Mouse (Mus musculus): ENCODE measurements around the gene D430041D05Rik.

DNA sequence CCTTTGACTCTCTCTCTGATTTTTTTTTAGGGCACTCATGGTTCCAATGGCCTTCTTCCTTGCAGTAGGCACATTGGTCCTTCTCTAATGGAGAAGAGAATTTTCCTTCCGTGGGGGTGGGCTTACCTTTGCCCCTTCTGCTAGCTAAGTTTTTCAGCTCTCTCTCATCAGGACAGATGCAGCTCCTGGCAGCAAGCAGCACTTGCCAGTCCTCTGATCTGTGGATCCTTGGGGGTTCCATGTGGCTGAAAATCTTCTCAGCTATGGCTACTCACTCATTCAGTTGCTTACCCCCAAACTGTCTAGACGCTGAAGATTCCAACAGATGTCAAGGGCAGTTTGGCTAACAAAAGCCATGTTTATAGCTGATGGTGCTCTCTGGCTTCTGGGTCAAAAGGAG is 317.5 kb downstream of the D430041D05Rik start:
- TF ChIP-seq GATA1 (IDR thresholded peaks at IDR 0.05; ENCODE audit: low read length) (no peak), TAL1 (IDR thresholded peaks at IDR 0.05; ENCODE audit: low read length) (no peak)

Measured in erythroblast, embryonic 14.5 days (primary cell).